Mouse (Mus musculus) brown adipose tissue, adult 24 weeks (tissue): Measurements from ENCODE around the gene Dnajb8. TPM values are rescaled to one million over a fixed set of nuclear protein-coding genes. Genes with fewer than 3 reads are reported as not detected.

Source experiments
- H3K27ac ChIP-seq: fragments of 200-500 bp; replicated peaks from 2 replicates; pipeline ENCODE4 v1.5.1; 2012; ENCODE audit warnings: low read depth, mild to moderate bottlenecking, low read length
- H3K4me1 ChIP-seq: fragments of 200-500 bp; 2 replicates; pipeline ENCODE4 v1.6.1; 2012; ENCODE audit warnings: low read length, mixed read lengths; ENCODE audit not compliant: control insufficient read depth, insufficient read depth, insufficient read length
- H3K4me3 ChIP-seq: fragments of 200-500 bp; 2 replicates; pipeline ENCODE4 v1.5.1; 2012; ENCODE audit warnings: low read depth, mild to moderate bottlenecking, low read length, moderate library complexity; ENCODE audit not compliant: insufficient read depth
- polyA plus RNA-seq: library from polyadenylated mRNA; stranded (reverse); fragments of >200 nt; gene quantifications from 2 replicates; pipeline ENCODE4 v1.2.4, GENCODE M21; 2012; ENCODE audit not compliant: missing spikeins, insufficient read depth, insufficient read length

Gene Dnajb8
- polyA plus RNA-seq = not detected in 2 replicates

- H3K4me1 ChIP-seq = no peaks in the 10 kb centered on the region
- no peak within 1 kb of the TSS for H3K27ac ChIP-seq
- no peak within 1 kb of the TSS for H3K4me3 ChIP-seq
These were observed at the start of gene Dnajb8 for GRCm38 (mm10) chr6:88221968-88222367. Gene Dnajb8 (plus strand): TSS chr6:88222268.

GRCm38 (mm10) chr6:88174191-88174590 lies 47.9 kb upstream of the Dnajb8 start:
- no peaks in the 10 kb centered on the region for H3K4me1 ChIP-seq
- no peak overlapping the region for H3K27ac ChIP-seq
- H3K4me3 ChIP-seq = no peak overlapping the region

- Histone ChIP-seq H3K4me1 (no peaks in the 10 kb centered on the region), H3K4me3 (no peak overlapping the region), H3K27ac (no peak overlapping the region)
These were observed 47.4 kb upstream of the Dnajb8 start for GRCm38 (mm10) chr6:88174676-88175075.

GRCm38 (mm10) chr6:88184671-88185070 lies 37.4 kb upstream of the Dnajb8 start:
- Histone ChIP-seq H3K27ac (no peak overlapping the region), H3K4me3 (no peak overlapping the region), H3K4me1 (no peaks in the 10 kb centered on the region)

GRCm38 (mm10) chr6:88188148-88188547 lies 33.9 kb upstream of the Dnajb8 start:
- Histone ChIP-seq H3K27ac (no peak overlapping the region), H3K4me1 (no peaks in the 10 kb centered on the region), H3K4me3 (no peak overlapping the region)

- Histone ChIP-seq H3K27ac (no peak overlapping the region), H3K4me1 (no peaks in the 10 kb centered on the region), H3K4me3 (peak overlapping the region; percentile 65)
These were observed 32.6 kb upstream of the Dnajb8 start for GRCm38 (mm10) chr6:88189312-88190042.

GRCm38 (mm10) chr6:88190043-88190309 lies 32.1 kb upstream of the Dnajb8 start:
- Histone ChIP-seq H3K4me1 (no peaks in the 10 kb centered on the region), H3K27ac (no peak overlapping the region), H3K4me3 (peak overlapping the region; percentile 65)

- no peak overlapping the region for H3K27ac ChIP-seq
- H3K4me3 ChIP-seq = no peak overlapping the region
- H3K4me1 ChIP-seq = no peaks in the 10 kb centered on the region
These were observed 31.6 kb upstream of the Dnajb8 start for GRCm38 (mm10) chr6:88190310-88191023.

- Histone ChIP-seq H3K4me3 (no peak overlapping the region), H3K27ac (no peak overlapping the region), H3K4me1 (no peaks in the 10 kb centered on the region)
These were observed 31.1 kb upstream of the Dnajb8 start for GRCm38 (mm10) chr6:88191024-88191365.

- no peak overlapping the region for H3K27ac ChIP-seq
- H3K4me3 ChIP-seq = no peak overlapping the region
- no peaks in the 10 kb centered on the region for H3K4me1 ChIP-seq
These were observed 30.5 kb upstream of the Dnajb8 start for GRCm38 (mm10) chr6:88191411-88192070.

- Histone ChIP-seq H3K27ac (no peak overlapping the region), H3K4me1 (no peaks in the 10 kb centered on the region), H3K4me3 (no peak overlapping the region)
These were observed 29.3 kb upstream of the Dnajb8 start for GRCm38 (mm10) chr6:88192756-88193155.

GRCm38 (mm10) chr6:88193433-88194052 lies 28.5 kb upstream of the Dnajb8 start, which contains the start of gene Gata2:
Gene Gata2 (plus strand): TSS chr6:88193891.
- Histone ChIP-seq H3K27ac (no peak within 1 kb of the TSS), H3K4me1 (no peaks in the 10 kb centered on the region), H3K4me3 (peak within 1 kb of the TSS; percentile 51)

GRCm38 (mm10) chr6:88194053-88194977 lies 27.8 kb upstream of the Dnajb8 start:
- no peak overlapping the region for H3K27ac ChIP-seq
- peak overlapping the region; percentile 51 for H3K4me3 ChIP-seq
- H3K4me1 ChIP-seq = no peaks in the 10 kb centered on the region

GRCm38 (mm10) chr6:88194978-88195325 lies 27.1 kb upstream of the Dnajb8 start:
- no peak overlapping the region for H3K4me3 ChIP-seq
- H3K4me1 ChIP-seq = no peaks in the 10 kb centered on the region
- H3K27ac ChIP-seq = no peak overlapping the region
